Mouse (Mus musculus) v-Abl transformed pro-B cells (cell line): ENCODE data around the gene Slc1a3.

ENCODE experiments used
- in situ Hi-C, 2 experiments: fragments of 400-800 bp; cut with MboI; formaldehyde crosslinking; loops; one replicate each; pipeline ENCODE4 v1.15.1; 2025; ENCODE audit not compliant: unreplicated experiment in 2 of 2

Gene Slc1a3

DNA sequence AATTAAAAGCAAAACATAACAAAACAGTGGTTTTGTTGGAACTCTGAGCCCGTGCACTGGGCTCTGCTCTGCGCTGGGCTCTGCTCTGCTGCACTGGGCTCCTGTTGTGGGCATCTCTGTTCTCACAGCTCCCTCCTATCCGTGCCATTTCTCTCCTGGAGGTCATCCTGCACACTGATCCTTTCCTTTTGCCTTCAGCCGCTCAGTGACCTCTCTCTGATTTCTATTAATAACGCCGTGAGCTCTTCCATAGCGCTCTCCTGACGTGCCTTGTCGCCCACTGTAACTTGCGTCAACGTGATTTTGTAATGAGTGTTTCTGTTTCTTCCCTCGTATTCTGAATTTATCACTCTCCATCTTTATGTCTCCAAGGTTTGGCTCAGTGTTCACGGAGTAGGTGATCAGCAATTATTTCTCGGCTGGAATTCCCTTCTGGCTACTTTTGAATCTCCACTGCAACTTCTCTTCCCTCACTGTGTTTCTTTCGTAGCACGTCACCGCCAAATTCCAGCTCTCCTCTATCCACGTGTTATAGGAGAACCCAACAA, 91.0 kb downstream of the Slc1a3 start:
- in situ Hi-C loops, result loop anchor here (5.0 to 25.0 kb wide), 4 partner anchors 515 to 1857 kb away; partner anchors contain the start of gene Nup155 (in 1 of the 2)

GRCm38 (mm10) chr15:8616290-8616689, 94.3 kb downstream of the Slc1a3 start:
- in situ Hi-C loops, result loop anchor here in 1 of 2 experiments (25.0 kb wide), 1 partner anchor 1854 kb away; no protein-coding TSS in a partner anchor

DNA sequence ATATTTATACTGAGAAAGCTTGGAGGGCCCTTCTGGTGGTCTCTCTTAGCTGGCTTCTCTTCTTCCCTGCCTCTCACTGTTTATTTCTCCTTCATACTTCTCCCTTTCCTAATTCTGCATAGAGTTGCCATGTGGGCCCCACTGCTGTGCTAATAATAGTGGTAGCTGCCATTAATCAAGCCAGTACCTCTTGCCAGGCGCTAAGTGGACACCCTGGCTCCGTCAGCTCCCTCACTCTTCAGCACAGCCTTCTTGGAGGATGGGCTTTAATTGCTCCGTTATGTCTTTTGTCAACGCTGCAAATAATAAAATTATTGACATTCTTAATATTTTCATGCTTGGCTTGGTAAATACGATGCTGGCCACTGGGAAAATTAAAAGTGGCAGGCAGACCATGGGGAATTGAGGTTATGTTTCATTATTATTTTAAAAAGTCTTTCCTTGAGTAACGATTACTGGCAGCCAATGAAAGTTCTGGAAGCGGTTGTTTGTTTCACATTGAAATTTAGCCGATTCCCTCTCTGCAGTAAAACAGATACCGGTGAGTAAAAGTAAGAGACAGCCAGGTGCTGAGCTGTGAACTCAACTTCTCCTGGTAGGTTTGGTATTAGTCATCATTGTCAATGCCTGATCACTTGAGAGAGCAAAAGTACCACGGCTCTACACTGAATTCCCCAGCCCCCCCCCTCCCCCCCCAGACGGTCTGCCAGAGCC, 94.9 kb downstream of the Slc1a3 start:
- in situ Hi-C loops, result loop anchor here in 1 of 2 experiments (25.0 kb wide), 1 partner anchor 1853 kb away; no protein-coding TSS in a partner anchor

DNA sequence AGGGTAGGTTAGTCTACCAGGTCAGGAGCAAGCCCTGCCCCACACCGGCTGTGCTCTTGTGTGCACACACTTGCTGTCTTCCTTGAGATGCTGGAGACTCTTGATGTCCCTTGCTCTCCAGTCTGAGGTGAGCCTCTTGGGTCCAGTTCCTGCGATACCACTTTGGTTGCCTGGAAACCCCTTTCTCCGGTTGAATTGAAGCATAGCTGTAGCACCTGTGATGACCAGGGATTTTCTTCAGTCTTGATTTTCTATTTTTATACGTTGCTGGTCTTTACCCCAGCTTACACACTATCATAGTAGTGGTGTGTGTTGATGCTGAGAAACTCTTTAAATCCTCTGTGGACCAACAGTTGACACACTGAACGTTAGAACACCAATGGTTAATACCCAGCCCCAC, 95.9 kb downstream of the Slc1a3 start:
- in situ Hi-C loops, result loop anchor here in 1 of 2 experiments (25.0 kb wide), 1 partner anchor 1852 kb away; no protein-coding TSS in a partner anchor

DNA sequence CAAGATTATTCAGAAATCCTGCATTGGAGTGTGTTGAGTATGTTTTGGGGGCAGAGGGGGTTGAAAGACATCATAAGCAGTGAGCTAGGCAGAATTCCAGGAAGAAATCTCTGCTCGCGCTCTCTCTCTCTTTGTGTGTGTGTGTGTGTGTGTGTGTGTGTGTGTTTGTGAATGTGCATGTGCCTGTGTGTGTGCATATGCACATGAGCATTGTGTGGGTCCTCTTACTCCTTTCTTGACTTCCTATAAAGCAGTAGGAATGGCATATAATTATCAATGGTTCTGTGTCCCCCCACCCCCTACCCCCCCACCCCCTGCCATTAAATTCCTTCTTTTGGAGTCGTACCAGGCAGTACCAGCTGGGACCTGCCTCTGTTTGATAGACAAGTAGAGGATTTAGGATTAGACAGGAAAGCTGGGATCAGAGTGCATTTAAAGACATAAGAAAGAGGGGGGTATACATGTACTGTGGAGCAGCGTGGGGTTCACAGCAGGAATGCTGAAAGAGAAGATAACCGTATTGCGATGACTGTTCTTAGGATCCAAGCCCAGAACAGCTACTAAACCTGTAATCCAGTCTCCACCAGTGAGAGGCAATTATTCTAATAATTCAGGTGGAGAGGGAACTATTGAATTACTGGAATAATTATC, 104.9 kb downstream of the Slc1a3 start:
- in situ Hi-C loops, result loop anchor here in 1 of 2 experiments (25.0 kb wide), 1 partner anchor 1843 kb away; no protein-coding TSS in a partner anchor

DNA sequence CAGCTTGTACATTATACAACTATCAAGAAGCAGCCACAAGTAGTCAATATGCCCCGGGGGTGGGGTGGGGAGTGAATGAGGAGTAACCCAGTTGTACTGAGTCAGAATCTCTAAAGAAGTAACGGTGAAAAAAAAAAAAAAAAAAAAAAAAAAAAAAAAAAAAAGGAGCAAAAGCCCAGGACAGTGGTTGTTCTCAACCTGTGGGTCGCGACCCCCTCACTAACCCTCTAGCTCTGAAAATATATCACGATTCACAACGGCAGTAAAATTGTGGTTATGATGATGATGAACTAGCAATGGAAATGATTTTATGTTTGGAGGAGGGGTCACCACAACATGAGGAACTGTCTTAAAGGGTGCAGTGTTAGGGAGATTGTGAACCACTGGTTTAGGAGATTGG, 108.2 kb downstream of the Slc1a3 start:
- in situ Hi-C loops, result loop anchor here in 1 of 2 experiments (25.0 kb wide), 1 partner anchor 1840 kb away; no protein-coding TSS in a partner anchor

GRCm38 (mm10) chr15:8601312-8602146, 109.0 kb downstream of the Slc1a3 start:
- in situ Hi-C loops, result loop anchor here in 1 of 2 experiments (25.0 kb wide), 1 partner anchor 1839 kb away; no protein-coding TSS in a partner anchor

- in situ Hi-C loops, result loop anchor here in 1 of 2 experiments (10.0 kb wide), 1 partner anchor 402 kb away; no protein-coding TSS in a partner anchor
These were observed 114.1 kb downstream of the Slc1a3 start for GRCm38 (mm10) chr15:8596375-8596900.

DNA sequence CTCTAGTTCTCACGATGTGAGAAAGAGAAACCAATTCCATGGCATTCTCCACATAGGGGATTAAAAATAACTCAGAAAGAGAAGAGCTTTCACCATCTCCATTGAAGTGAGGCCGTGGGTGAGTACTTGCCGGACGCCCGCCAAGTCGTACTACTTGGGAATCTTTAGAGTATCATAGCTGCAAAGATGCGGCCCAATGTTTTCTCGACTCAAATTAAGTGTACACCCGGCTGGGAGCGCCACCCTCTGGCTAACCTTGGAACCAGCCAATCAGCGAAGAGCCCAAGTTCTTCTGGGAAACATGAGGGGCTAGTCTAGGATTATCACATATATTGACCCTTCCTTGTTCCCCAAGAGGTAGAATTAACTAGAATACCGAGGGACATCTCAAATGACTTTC, 115.3 kb downstream of the Slc1a3 start:
- in situ Hi-C loops, result loop anchor here in 1 of 2 experiments (10.0 kb wide), 1 partner anchor 400 kb away; no protein-coding TSS in a partner anchor

GRCm38 (mm10) chr15:8589503-8590116, 121.0 kb downstream of the Slc1a3 start:
- in situ Hi-C loops, result loop anchor here (5.0 to 10.0 kb wide), 3 partner anchors 142 to 395 kb away; no protein-coding TSS in a partner anchor

- in situ Hi-C loops, result loop anchor here (5.0 kb wide), 2 partner anchors 141 to 206 kb away; no protein-coding TSS in a partner anchor
These were observed 122.5 kb downstream of the Slc1a3 start for GRCm38 (mm10) chr15:8588065-8588464.

DNA sequence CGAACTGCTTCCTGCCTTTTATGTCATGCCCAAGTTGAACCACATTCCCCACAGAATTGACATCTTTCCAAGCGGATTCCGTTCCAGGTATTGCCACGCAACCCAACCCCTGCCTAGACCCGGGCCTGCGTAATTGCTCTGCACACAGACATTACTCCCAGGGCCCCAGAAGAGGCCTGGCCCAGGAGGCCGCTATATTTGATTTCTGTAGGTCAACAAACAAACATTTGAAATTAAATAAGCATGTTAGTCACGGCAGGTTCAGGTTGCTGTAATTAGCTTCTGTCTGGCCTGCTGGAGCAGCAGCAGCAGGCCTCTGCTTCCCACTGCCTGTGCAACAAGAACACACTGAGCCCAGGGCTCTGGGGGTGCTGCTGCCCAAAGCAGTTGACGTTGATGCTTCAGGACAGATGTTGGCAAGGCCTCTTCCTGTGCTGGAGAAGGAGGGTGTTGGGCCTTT, 123.7 kb downstream of the Slc1a3 start:
- in situ Hi-C loops, result loop anchor here (5.0 kb wide), 2 partner anchors 140 to 205 kb away; no protein-coding TSS in a partner anchor
